Mouse (Mus musculus) liver, adult (tissue): ENCODE results near the gene Prkar1b.
A peak's percentile ranks its signal among the peaks of the same experiment; 100 is the strongest.

Experiments used
- GATA4 ChIP-seq: IDR thresholded peaks from 2 replicates; pipeline ENCODE4 v1.6.1; 2014; ENCODE audit warnings: mild to moderate bottlenecking, low read length; ENCODE audit not compliant: insufficient replicate concordance

Gene Prkar1b

GRCm38 (mm10) chr5:139095297-139096110 is 54.3 kb downstream of the Prkar1b start:
- TF ChIP-seq GATA4, result no peak

- TF ChIP-seq GATA4, result no peak
Measured at GRCm38 (mm10) chr5:139093534-139093933, 56.3 kb downstream of the Prkar1b start.

- TF ChIP-seq GATA4, result no peak
Measured at GRCm38 (mm10) chr5:139091713-139092112, 58.1 kb downstream of the Prkar1b start.

GRCm38 (mm10) chr5:139090162-139090561 is 59.6 kb downstream of the Prkar1b start:
- no peak for TF ChIP-seq GATA4

- TF ChIP-seq GATA4, result no peak
Measured at GRCm38 (mm10) chr5:139088173-139088572, 61.6 kb downstream of the Prkar1b start.

- no peak for TF ChIP-seq GATA4
Measured at GRCm38 (mm10) chr5:139084831-139085519, 64.8 kb downstream of the Prkar1b start.

GRCm38 (mm10) chr5:139084302-139084701 is 65.5 kb downstream of the Prkar1b start:
- peak; percentile 69; the same call in 1 of the 2 replicates for TF ChIP-seq GATA4

- TF ChIP-seq GATA4, result no peak
Measured at GRCm38 (mm10) chr5:139083841-139084240, 66.0 kb downstream of the Prkar1b start.

GRCm38 (mm10) chr5:139081370-139081769 is 68.4 kb downstream of the Prkar1b start:
- no peak for TF ChIP-seq GATA4

GRCm38 (mm10) chr5:139078156-139078462 is 71.7 kb downstream of the Prkar1b start:
- TF ChIP-seq GATA4, result no peak

GRCm38 (mm10) chr5:139077311-139078155 is 72.3 kb downstream of the Prkar1b start:
- TF ChIP-seq GATA4, result no peak

- no peak for TF ChIP-seq GATA4
Measured at GRCm38 (mm10) chr5:139076450-139076849, 73.4 kb downstream of the Prkar1b start.

GRCm38 (mm10) chr5:139075791-139076190 is 74.0 kb downstream of the Prkar1b start:
- TF ChIP-seq GATA4, result no peak

- no peak for TF ChIP-seq GATA4
Measured at GRCm38 (mm10) chr5:139075125-139075524, 74.7 kb downstream of the Prkar1b start.

- no peak for TF ChIP-seq GATA4
Measured at GRCm38 (mm10) chr5:139073977-139074376, 75.8 kb downstream of the Prkar1b start.
